Mouse (Mus musculus): ENCODE measurements at regions not wholly inside any gene's neighbourhood (a gene's known extent, or its start where the extent isn't known, plus 50 kb on each side); places are given as distances from the start of the nearest gene placed in this dataset.
A peak's percentile ranks its signal among the peaks of the same experiment; 100 is the strongest.

GRCm38 (mm10) chr10:111558675-111559340 is 52.7 kb downstream of the Phlda1 start:
- peak; percentile 38 to 57 for DNase-seq

GRCm38 (mm10) chr10:111559341-111560246 is 53.5 kb downstream of the Phlda1 start:
- peak; percentile 54 to 79 for DNase-seq

DNA sequence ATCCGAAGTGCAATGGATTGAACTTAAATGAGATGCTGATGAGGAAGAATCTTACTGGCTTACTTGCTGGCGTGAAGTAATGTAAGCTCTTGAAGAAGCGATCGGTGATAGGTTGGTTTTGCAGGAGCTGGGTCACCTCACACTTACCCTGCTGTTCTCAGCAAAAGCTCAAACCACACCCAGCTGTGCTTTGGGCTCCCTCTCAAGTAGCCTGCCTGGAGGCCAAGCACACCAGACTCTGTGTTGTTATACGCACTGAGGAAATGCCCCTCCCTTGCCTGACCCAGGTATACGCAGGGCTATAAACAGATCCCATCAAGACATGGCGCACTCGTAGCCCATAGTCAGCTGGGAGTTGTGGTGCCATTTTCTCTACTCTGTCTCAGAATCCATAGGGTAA is 56.5 kb downstream of the Phlda1 start:
- DNase-seq, result no peak

- no peak for DNase-seq
Measured at GRCm38 (mm10) chr10:111566873-111567381, 60.8 kb downstream of the Phlda1 start.

DNA sequence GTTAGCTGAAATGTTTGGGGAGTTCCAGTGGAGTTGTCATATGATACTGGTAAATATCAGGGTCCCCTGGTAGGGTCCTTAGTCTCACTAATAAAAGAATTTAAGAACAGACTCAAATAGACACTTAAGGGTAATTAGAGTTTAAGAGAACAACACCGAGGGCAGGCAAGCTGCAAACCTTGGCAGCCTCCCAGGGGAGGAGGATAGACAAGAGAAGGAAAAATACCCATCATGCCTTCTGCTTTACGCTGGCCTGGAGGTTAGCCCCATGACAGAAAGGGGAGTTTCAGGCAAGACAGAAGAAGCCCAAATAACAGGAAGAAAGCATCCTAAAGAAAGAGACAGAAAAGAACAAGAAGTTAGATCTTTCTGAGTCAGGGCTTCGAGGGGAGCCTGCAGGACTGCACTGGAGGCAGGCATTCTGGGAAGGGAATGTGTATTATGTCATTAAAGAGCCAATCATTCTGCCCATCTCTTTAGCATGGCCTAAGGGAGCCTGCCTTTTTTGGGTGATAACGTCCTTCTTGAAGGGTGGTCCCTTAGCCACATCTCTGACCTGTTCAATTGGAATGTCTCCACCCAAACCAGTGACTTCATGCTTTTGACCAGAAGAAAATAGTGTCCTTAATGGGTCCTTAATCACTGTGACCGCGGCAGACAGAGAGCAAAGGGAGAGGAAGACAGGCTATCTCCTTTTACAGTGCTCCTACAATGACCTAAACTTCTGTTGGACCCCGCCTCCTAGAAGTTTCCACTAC is 64.6 kb downstream of the Phlda1 start:
- DNase-seq, result no peak

- DNase-seq, result no peak
Measured at GRCm38 (mm10) chr10:111574231-111574630, 68.1 kb downstream of the Phlda1 start.

DNA sequence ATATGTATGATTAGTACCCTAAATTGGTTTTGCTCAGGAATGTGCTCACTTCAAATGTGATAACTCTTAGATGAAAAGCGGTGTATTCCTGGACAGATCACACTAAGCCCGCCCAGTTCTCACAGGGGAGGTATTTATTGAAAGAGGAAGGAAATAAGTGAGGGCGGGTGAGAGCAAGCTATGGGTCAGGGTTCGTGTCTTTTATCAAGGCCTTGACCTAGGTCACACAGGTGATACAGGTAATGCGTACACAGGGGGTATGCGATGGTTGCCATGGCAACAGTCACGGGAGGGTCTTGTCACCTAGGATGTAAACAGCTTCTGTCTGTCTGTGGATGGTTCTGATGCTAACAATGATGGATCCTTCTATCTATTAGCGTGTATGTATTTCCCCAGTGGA is 68.7 kb downstream of the Phlda1 start:
- no peak for DNase-seq

DNA sequence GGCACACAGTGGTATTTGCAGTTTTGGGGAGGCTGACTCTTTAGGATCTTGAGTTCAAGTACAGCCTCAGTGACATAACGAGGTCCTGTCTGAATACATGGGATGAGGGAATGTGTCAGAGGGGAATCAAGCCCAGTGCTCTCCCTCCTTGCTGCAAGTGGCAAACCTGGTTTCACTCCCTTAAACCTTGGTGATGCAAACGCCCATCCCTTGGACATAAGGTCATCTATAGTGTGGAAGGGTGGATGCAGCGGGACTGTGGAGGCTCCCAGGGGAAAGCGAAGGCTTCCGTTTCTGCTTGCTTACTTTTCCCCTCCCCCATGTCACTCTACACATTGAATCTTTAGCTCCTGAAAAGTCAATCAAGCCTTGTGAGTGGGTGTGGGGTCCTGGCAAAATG is 69.2 kb downstream of the Phlda1 start:
- DNase-seq, result no peak

DNA sequence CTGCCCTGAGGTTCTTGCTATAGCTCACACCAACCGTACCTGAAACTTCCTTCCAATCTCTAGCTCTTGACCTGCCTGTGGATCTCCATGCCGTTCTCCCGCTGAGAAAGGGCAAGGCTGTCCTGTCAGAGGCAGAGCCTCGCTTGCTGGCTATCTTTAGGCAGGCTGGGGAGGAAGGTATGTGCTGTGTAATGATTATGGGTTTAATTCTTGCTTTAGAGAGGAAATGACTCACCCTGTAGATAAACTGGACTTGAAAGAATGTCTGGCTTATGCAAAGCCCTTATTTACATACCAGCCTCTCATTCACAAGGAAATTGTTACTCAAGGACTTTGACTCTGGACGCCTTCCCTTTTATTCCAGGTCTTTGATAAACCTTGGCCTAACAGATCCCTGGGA is 69.8 kb downstream of the Phlda1 start:
- no peak for DNase-seq

- no peak for DNase-seq
Measured at GRCm38 (mm10) chr10:111576395-111577069, 70.4 kb downstream of the Phlda1 start.

DNA sequence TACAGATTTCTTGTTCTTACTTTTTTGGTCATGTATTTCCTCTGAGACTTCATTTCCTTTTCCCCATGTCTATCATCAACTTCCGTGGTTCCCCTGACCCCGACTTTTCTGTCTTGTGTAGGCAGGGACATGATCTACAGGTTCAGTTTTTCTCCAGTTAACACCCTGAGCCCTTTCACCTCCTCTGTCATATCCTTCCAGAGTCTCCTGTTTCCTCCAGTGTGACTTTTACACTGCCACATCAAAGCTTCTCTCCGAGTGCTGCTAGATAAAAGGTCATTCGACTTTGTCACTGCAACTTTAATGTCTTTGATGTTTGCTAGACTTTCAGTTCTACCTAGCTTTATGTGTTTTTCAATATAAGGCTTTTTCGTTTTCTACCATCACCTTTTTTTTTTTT is 72.5 kb downstream of the Phlda1 start:
- peak; percentile 19 to 30 for DNase-seq

DNA sequence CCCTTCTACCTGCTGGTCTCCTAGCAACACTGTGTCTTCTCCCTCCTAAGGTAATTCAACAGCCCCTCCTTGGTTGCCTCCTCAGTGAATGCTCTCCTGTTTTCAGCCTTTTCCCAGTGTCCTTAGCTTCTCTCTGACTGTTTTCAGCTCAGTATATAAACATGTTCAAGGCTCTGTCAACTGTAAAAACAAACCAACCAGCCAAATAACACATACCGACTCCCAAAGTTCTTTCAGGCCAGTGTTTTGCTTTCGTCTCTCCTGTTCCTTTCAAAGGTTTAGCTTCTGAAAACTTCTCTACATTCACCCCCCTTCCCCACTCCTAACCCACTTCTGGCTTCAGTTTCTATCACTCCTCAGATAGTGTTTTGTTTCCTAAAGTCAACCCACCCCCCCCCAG is 73.4 kb downstream of the Phlda1 start:
- DNase-seq, result no peak

DNA sequence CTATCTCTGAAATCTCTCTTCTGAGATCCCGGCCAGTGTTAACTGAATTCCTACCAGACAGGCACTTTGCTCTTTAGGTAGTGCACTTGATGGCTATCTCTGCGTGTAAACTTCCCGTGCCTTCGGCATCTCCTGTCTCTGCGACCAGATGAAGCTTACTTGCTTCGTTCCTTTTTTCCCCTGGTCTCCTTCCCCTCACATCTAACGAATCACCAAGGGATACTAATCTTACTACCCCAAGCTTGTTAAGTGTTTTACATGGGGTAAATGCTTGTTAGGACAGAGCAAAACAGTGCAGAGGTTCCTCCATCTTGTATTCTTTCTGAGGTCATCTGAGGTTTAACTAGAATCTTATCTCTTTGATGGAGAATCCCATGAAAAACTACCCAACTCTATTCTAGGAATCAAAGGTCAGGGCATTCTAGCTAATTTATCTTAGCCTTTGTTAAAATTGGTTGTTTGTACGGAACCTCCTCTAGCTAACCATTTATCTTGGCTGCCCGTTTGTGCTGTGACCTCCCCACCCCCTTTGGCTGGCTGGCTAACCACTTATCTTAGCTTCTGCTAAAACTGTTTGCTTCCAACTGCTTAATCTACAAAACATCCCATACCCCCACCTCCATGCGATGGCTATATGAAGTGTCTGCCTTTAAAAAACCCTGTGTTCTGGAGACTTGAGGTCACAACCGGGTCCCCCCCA is 74.5 kb downstream of the Phlda1 start:
- no peak for DNase-seq

- DNase-seq, result no peak
Measured at GRCm38 (mm10) chr10:111581847-111582246, 75.8 kb downstream of the Phlda1 start.

GRCm38 (mm10) chr10:111582321-111583123 is 76.4 kb downstream of the Phlda1 start:
- no peak for DNase-seq

- no peak for DNase-seq
Measured at GRCm38 (mm10) chr10:111583124-111583743, 77.1 kb downstream of the Phlda1 start.

- DNase-seq, result no peak
Measured at GRCm38 (mm10) chr10:111583744-111584152, 77.7 kb downstream of the Phlda1 start.

GRCm38 (mm10) chr10:111587891-111588611 is 82.0 kb downstream of the Phlda1 start:
- no peak for DNase-seq

DNA sequence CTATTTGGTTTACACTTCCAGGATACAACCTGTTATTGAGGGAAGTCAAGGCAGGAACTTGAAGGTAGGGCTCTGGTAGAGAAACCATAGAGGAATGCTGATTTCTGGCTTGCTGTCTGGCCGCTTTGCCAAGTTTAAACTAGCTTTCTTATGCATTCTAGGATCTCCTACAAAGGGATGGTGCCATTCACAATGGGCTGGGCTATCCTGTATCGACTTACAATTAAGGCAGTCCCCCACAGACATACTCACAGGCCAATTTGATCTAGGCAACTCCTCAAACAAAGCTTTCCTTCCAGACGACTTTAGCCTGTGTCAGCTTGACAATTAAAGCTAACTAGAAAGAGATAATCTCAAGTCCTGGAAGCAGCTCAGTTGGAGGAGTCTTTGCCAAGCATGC is 83.1 kb downstream of the Phlda1 start:
- DNase-seq, result no peak

Data from thymus, postnatal 36 days (tissue).